ENCODE assay signal across 20 mouse cellular contexts in the genomic region with DNA sequence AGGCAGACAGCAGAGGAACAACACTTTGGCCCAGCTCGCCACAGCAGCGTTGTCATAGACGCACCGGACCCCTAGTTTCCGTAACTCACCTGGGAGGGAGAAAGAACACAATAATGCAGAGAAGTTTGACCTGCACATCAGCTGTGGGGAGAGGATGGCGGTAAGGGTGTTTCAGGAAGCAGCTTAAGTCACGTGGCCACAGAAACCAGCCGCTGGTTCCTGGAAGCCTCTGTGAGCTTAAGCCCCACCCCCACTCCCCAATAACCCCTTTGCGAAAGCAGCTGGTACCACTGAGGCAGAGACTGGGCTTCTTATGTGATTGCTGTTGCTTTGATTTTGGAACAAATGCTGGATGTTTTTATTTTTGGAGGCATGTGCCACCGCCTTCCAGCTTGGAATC. TPM values are rescaled to one million over a fixed set of nuclear protein-coding genes. Genes with fewer than 3 reads are reported as not detected.
DNase-seq lines count a peak whose midpoint lies in the region; ATAC-seq lines count a peak whose summit lies in the region.
"Had no signal": no experiment of that assay in that cellular context is flagged by ENCODE, and none has a peak within 500 bp of the region (broad histone marks: within the 10 kb centered on the region; RNA-seq: fewer than 3 reads in every experiment).

No protein-coding gene starts in this region.

- WGBS in heart, embryonic 11.5 days (ENCODE audit: insufficient replicate concordance) = 56% methylated on average over 10 of the region's 10 CpGs

- DNase-seq in heart, adult 8-10 months (ENCODE audit: low spot score) = no peak
- DNase-seq in thymus, postnatal 0 days (ENCODE audit: low spot score) = peak; percentile 37
- DNase-seq in thymus, postnatal 25 days = no peak
- DNase-seq in frontal cortex, postnatal 36 days (ENCODE audit: low spot score in 2 of 2) = no peak
- no peak for DNase-seq in cerebellum, adult 11-12 months
- DNase-seq: cerebellum, postnatal 25 days; forebrain, postnatal 0 days; gastrocnemius, postnatal 10 days; layer of hippocampus, adult 9-11 months had no signal

- no peaks in the 10 kb centered on the region for H3K4me1 ChIP-seq in heart, embryonic 11.5 days (ENCODE audit: control insufficient read depth, insufficient read depth, low read length)
- H3K4me1 ChIP-seq: embryonic facial prominence, embryonic 10.5 days; hindbrain, embryonic 12.5 days; midbrain, embryonic 12.5 days had no signal

- H3K9ac ChIP-seq in heart, embryonic 11.5 days (ENCODE audit: low read depth, low read length) = no peak overlapping the region
- H3K9ac ChIP-seq: forebrain, postnatal 0 days; hindbrain, embryonic 12.5 days; midbrain, embryonic 12.5 days had no signal

- no peaks in the 10 kb centered on the region for H3K27me3 ChIP-seq in heart, embryonic 11.5 days (ENCODE audit: control insufficient read depth, insufficient read depth, low read length)
- H3K27me3 ChIP-seq: hindbrain, embryonic 12.5 days; midbrain, embryonic 12.5 days had no signal

- H3K36me3 ChIP-seq in heart, embryonic 11.5 days (ENCODE audit: control insufficient read depth, insufficient read depth, low read length) = no peaks in the 10 kb centered on the region

- ATAC-seq in heart, embryonic 11.5 days (replicated peaks; ENCODE audit: insufficient number of reproducible peaks, low FRiP score, low TSS enrichment) = no peak
- 0 out of 2 replicates have a peak, but pooled peaks have one; percentile 35 for ATAC-seq in granulocyte monocyte progenitor cell, adult 5-6 weeks (replicated peaks; ENCODE audit: poor library complexity, severe bottlenecking)
- ATAC-seq in megakaryocyte progenitor cell, adult 5-6 weeks (replicated peaks; ENCODE audit: poor library complexity) = peak; percentile 39; the same call in 1 of the 2 replicates
- ATAC-seq: forebrain, postnatal 0 days; intestine, postnatal 0 days had no signal

- no peaks in the 10 kb centered on the region for H3K9me3 ChIP-seq in heart, embryonic 11.5 days (replicated peaks; ENCODE audit: control insufficient read depth, low read length)
- H3K9me3 ChIP-seq: embryonic facial prominence, embryonic 10.5 days; midbrain, embryonic 12.5 days had no signal

- no peak overlapping the region for H3K4me3 ChIP-seq in heart, embryonic 11.5 days (ENCODE audit: low read depth, low read length)
- H3K4me3 ChIP-seq: embryonic facial prominence, embryonic 10.5 days; erythroblast, embryonic 14.5 days; hindbrain, embryonic 12.5 days; midbrain, embryonic 12.5 days; myocyte had no signal

- no peak overlapping the region for H3K27ac ChIP-seq in heart, embryonic 11.5 days (ENCODE audit: low read depth, low read length)
- H3K27ac ChIP-seq: embryonic facial prominence, embryonic 10.5 days; hindbrain, embryonic 12.5 days; kidney, postnatal 0 days; midbrain, embryonic 12.5 days had no signal

- H3K4me2 ChIP-seq in heart, embryonic 11.5 days = peak overlapping the region; percentile 40
- H3K4me2 ChIP-seq: hindbrain, embryonic 12.5 days; midbrain, embryonic 12.5 days had no signal

RNA-seq across cellular contexts. Expression of gene Noxred1, which starts 13.6 kb away (rescaled TPM):
- 1.00 and 1.2 TPM in 2 replicates for polyA plus RNA-seq in heart, embryonic 11.5 days (2014; fragmentation: Nextera tagmentation; extraction: Ambion mirVana)
- total RNA-seq in heart, adult 8-10 months (2022) = under 1 TPM in 3 of 4 experiments, not detected in 1; 0.33 to 0.66 (median 0.37) TPM
- 0.86 and 0.89 TPM in 2 replicates for polyA plus RNA-seq in thymus, postnatal 0 days (2015; fragmentation: Nextera tagmentation; extraction: Ambion mirVana)
- 1.8 TPM in 1 of 2 replicates, not detected in the other for total RNA-seq in granulocyte monocyte progenitor cell, adult 5-6 weeks (2014; fragmentation: Nextera tagmentation)
- not detected in 2 replicates for total RNA-seq in granulocyte monocyte progenitor cell, adult 5-6 weeks (2017)
- total RNA-seq in megakaryocyte progenitor cell, adult 5-6 weeks (2015) = 0.30 TPM in 1 of 2 replicates, not detected in the other
- total RNA-seq in megakaryocyte progenitor cell, adult 5-6 weeks (2017) = 0.24 and 0.50 TPM in 2 replicates
- total RNA-seq: liver, adult 2 months had no signal
- polyA plus RNA-seq: kidney, postnatal 0 days had no signal

RNA-seq across cellular contexts. Expression of gene Tmed8, which starts 24.7 kb away (rescaled TPM):
- polyA plus RNA-seq in heart, embryonic 11.5 days (2014; fragmentation: Nextera tagmentation; extraction: Ambion mirVana) = 2.1 and 3.0 TPM in 2 replicates
- 1 to 10 TPM; 6.3 to 6.9 (median 6.7) TPM for total RNA-seq in heart, adult 8-10 months (2022)
- 3.4 TPM in 2 replicates for polyA plus RNA-seq in thymus, postnatal 0 days (2015; fragmentation: Nextera tagmentation; extraction: Ambion mirVana)
- 9.6 and 9.8 TPM in 2 replicates for total RNA-seq in granulocyte monocyte progenitor cell, adult 5-6 weeks (2014; fragmentation: Nextera tagmentation)
- total RNA-seq in granulocyte monocyte progenitor cell, adult 5-6 weeks (2017) = 5.4 and 8.0 TPM in 2 replicates
- total RNA-seq in megakaryocyte progenitor cell, adult 5-6 weeks (2015) = 5.9 and 7.0 TPM in 2 replicates
- total RNA-seq in megakaryocyte progenitor cell, adult 5-6 weeks (2017) = 6.5 and 7.5 TPM in 2 replicates

RNA-seq across cellular contexts. Expression of gene Samd15, which starts 25.4 kb away (rescaled TPM):
- 2.0 and 3.2 TPM in 2 replicates for polyA plus RNA-seq in heart, embryonic 11.5 days (2014; fragmentation: Nextera tagmentation; extraction: Ambion mirVana)
- under 1 TPM in 1 of 4 experiments, not detected in 3; 0.66 TPM for total RNA-seq in heart, adult 8-10 months (2022)
- polyA plus RNA-seq in thymus, postnatal 0 days (2015; fragmentation: Nextera tagmentation; extraction: Ambion mirVana) = 1.2 and 1.6 TPM in 2 replicates
- total RNA-seq in granulocyte monocyte progenitor cell, adult 5-6 weeks (2014; fragmentation: Nextera tagmentation) = 3.2 TPM in 1 of 2 replicates, not detected in the other
- total RNA-seq in granulocyte monocyte progenitor cell, adult 5-6 weeks (2017) = not detected in 2 replicates
- 0.61 and 1.2 TPM in 2 replicates for total RNA-seq in megakaryocyte progenitor cell, adult 5-6 weeks (2015)
- total RNA-seq in megakaryocyte progenitor cell, adult 5-6 weeks (2017) = 0.47 and 0.75 TPM in 2 replicates
- total RNA-seq: liver, adult 2 months had no signal
- polyA plus RNA-seq: erythroblast, embryonic 14.5 days; liver, adult 2 months had no signal

RNA-seq across cellular contexts. Expression of gene Vipas39, which starts 41.1 kb away (rescaled TPM):
- polyA plus RNA-seq in heart, embryonic 11.5 days (2014; fragmentation: Nextera tagmentation; extraction: Ambion mirVana) = 34.8 and 36.9 TPM in 2 replicates
- total RNA-seq in heart, adult 8-10 months (2022) = 10 to 100 TPM; 23.5 to 25.1 (median 24.0) TPM
- polyA plus RNA-seq in thymus, postnatal 0 days (2015; fragmentation: Nextera tagmentation; extraction: Ambion mirVana) = 30.5 and 33.2 TPM in 2 replicates
- 25.9 and 56.4 TPM in 2 replicates for total RNA-seq in granulocyte monocyte progenitor cell, adult 5-6 weeks (2014; fragmentation: Nextera tagmentation)
- 27.2 and 31.0 TPM in 2 replicates for total RNA-seq in granulocyte monocyte progenitor cell, adult 5-6 weeks (2017)
- total RNA-seq in megakaryocyte progenitor cell, adult 5-6 weeks (2015) = 40.1 and 42.7 TPM in 2 replicates
- 24.7 and 29.4 TPM in 2 replicates for total RNA-seq in megakaryocyte progenitor cell, adult 5-6 weeks (2017)

RNA-seq across cellular contexts. Expression of gene Ahsa1, which starts 41.3 kb away (rescaled TPM):
- polyA plus RNA-seq in heart, embryonic 11.5 days (2014; fragmentation: Nextera tagmentation; extraction: Ambion mirVana) = 196 and 214 TPM in 2 replicates
- 100 to 1,000 TPM; 120 to 139 (median 131) TPM for total RNA-seq in heart, adult 8-10 months (2022)
- 193 and 211 TPM in 2 replicates for polyA plus RNA-seq in thymus, postnatal 0 days (2015; fragmentation: Nextera tagmentation; extraction: Ambion mirVana)
- 174 and 185 TPM in 2 replicates for total RNA-seq in granulocyte monocyte progenitor cell, adult 5-6 weeks (2014; fragmentation: Nextera tagmentation)
- 310 and 324 TPM in 2 replicates for total RNA-seq in granulocyte monocyte progenitor cell, adult 5-6 weeks (2017)
- total RNA-seq in megakaryocyte progenitor cell, adult 5-6 weeks (2015) = 97.9 and 114 TPM in 2 replicates
- 313 and 335 TPM in 2 replicates for total RNA-seq in megakaryocyte progenitor cell, adult 5-6 weeks (2017)
